Mouse (Mus musculus): ENCODE measurements around the gene Gulp1.

Gulp1 gene

DNA sequence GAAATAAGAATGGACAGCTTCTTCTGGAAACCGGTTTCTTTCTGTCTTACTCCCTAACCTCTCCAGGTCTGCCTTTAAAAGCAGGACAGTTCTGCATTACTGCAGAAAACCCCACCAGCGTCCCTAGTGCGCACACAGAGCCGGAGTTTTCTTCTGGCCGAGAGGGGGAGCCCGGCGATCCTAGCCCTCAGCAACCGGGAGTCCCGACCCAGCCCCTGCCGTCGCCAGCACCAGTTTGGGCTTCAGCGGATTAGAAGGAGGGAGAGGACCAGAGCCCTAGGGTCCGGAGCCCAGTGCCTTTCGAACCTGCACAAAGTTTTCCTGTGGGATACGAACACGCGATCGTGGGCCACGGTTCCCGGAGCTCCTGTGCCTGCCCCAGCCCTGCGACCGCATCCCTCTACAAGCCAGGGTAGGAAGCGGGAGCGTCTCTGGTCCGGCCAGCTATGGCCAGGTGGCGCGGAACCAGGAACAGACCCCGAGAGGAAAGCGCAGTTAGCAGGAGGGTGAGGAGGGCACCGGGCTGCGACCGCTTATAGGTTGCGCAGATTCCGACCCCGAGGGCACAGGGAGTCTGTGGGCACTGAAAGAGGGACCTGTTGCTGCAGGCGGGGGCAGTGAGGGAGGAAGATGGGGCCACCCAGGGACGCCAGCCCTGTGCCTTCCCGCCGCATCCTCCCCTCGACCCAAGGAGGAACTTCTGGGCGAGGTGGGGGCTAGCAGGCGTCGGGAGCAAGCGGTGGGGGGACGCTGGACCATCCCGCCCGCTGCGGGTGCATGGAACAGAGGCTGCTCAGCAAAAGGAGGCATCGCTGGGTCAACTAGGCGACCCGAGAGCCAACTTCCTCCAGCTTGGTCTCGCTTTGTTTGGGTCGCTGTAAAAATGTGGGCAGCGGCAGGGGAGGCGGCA, at the start of gene Gulp1:
Gene Gulp1, plus strand, starts transcription at position 51 of the 910 bp plus-strand sequence.
- in situ Hi-C loops (cut with MboI; ENCODE audit: unreplicated experiment in 2 of 2), result no loop called here

DNA sequence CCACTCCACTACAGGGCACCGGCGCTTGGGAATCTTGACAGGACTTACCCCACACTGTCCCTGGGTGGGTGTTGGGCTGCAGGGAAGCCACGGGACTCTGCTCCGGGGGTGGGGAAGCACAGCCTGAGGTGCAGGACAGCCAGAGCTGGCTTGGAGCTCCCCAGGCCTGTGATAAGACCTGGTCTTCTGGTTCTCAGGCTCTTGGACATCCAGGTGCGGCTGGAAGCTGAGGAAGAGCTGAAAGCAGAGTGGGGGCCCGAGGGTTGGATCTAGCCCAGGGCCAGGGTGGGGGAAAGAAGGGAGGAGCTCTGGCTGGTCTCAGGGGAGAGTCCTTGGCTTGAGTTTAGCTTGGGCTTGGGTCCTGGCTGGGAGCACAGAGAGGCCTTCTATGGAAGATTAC, 1.1 kb upstream of the Gulp1 start:
- in situ Hi-C loops (cut with MboI; ENCODE audit: unreplicated experiment in 2 of 2), result no loop called here

DNA sequence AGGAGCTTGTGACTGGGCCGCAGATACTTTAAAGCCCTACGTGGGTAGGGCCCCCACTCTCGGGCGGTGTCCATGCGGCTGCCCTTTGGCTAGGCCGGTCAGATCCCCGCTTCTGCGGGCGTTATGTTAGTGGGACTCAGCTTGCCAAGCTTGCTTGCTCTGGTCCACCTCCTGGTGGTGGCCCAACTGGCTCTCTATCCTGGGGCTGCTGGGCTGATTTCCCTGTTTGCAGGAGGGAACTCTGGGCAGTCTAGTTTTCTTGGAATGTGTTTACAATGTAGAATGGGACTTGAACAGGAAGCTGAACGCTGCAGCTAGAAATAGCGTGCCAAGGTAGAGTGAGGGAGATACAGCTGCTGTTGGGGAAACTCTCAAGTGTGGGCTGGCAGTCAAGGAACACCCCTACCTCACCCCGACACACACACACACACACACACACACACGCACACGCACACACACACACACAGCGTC, 1.1 kb downstream of the Gulp1 start:
- in situ Hi-C loops (cut with MboI; ENCODE audit: unreplicated experiment in 2 of 2), result no loop called here

DNA sequence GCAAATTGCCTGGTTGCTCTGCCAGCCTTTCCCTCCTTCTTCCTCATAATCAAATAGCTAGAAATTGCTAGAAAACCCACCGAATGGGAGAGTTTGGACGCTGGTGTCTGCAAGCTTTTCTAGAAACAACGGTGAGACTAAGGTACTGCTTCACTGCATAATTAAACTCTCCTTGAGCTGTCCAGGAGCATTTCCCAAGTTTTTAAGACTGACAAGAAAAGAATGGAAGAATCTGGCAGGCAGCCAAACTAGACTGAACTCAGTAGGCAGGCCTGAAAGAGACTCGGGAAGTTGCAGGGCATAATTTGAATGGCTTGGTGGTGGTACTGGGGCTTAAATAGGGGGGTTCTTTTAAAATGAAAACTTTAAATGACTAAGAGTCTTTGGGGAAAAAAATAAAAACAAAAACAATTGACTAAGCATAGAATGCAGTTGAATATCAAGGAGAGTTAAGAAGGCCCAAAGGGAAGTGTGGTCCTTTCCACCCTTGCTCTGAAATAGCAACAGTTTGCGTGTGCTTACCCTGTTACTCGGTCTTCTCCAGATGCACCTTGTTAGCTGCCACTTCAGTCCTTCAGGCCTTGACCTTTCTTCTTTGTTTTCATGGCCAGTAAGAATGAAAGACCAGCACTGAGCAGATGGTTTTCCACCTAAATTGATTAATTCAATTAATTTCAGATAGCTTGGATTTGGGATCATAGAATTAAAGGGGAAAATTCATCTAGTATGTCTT, 2.0 kb downstream of the Gulp1 start:
- in situ Hi-C loops (cut with MboI; ENCODE audit: unreplicated experiment in 2 of 2), result no loop called here

DNA sequence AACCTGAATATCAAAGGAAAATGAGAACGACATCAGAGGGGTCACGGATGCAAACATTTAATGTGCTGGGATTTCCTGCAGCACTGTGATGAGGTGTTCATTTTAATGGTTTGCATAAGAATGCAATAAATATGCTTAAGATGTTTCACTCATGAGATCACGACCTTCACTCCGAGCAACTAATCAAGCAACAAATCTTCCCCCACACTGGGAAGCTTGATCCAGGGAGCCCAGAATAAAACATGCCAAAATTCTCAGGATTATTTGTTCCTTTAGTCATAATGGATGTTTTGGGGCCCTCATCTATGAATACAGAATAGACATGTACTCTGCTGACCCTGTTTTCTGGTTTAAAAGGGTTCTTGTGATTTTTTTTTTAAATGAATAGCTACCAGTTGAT, 16.1 kb downstream of the Gulp1 start:
- in situ Hi-C loops (cut with MboI; ENCODE audit: unreplicated experiment in 2 of 2), result no loop called here

DNA sequence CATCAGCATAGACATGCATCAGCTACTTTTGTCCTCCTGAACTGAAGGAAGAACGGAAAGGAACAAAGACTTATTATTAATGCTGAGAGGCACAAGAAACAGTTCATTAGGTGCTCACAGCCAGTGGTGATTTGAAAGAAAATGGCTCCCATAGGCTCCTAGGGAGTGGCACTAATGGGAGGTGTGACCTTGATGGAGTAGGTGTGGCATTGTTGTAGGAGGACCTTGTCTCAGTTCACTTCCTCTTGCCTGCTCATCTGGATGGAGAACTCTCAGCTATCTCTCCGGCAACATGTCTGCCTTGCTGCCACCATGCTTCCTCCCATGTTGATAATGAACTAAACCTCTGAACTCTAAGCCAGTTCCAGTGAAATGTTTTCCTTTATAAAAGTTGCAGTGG, 17.0 kb downstream of the Gulp1 start:
- in situ Hi-C loops (cut with MboI; ENCODE audit: unreplicated experiment in 2 of 2), result no loop called here

DNA sequence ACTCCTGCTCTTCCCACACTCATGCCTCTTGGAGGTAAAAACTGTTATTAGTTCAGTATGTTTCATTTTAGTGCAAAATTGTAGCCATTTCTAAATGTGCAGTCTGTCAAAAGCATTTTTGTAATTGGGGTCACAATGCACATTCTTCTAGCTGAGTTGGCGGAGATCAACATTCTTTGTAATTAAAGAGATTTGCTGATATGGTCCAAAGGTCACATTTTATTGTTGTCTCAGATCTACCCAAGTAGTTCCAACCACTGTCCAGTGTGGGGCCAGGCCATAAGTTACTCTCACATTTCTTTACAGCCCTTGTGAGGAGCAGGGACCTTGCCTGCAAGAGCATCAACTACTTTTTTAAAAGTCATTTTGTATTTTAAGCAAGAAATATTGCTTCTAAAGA, 24.7 kb downstream of the Gulp1 start:
- in situ Hi-C loops (cut with MboI; ENCODE audit: unreplicated experiment in 2 of 2), result no loop called here

DNA sequence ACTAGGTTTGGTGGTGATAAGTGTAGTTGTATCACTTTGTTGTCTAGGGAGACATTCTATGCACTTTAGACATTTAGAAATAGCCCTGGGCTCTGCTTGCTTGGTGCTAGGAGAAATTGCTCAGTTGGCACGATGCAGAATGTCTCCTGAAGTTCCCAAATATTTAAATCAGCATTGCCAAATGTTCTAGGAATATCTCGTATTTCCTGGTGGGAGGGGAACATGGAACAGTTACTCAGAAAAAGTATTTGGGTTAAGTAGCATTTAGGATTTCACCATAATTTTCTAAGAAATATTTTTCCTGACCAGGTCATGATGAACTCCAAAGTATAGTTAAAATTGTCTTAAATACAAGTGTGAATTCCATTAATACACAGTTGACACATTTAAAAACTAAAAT, 25.3 kb downstream of the Gulp1 start:
- in situ Hi-C loops (cut with MboI; ENCODE audit: unreplicated experiment in 2 of 2), result no loop called here

DNA sequence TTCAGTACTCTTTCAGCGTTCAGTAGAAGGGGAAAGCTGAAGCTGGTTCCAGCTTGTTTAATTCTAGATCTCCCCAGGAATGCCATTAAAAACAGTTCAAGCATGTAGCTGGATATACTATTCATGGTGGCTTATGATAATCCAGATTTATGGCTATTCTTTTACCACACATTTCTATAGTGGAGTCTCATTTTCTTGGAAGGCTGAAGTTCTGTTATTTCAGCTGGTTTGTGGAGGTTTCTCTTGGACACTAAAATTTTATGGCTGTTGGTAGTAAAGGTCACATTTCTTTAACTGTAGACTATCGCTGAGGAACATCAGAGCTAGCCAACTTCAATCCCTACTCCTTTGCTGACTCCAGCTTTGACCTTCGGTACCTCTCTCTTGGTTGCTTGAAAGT, 29.1 kb downstream of the Gulp1 start:
- in situ Hi-C loops (cut with MboI; ENCODE audit: unreplicated experiment in 2 of 2), result no loop called here

DNA sequence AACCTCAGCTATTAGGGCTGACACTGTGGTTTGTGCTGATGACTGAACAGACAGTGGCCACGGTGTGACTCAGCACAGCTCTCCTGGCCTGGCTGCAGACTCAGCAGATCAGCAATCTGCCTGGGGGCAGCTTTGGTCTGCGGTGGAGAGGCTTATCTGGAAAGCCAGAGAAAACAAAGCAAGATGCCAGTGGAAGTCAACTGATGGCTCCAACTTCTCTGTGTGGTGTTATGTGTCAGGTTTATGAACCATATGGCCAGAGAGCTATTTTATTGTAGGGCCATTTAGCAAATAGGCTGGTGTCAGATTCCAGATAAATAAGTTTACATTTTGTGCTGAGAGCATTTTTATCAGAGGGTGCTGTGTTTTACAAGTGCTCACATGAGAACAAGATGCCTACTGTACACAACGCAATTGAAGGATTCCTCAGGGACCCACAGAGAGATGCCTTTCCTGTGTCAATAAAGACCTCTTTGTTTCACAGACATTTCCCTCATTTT, 33.6 kb downstream of the Gulp1 start:
- in situ Hi-C loops (cut with MboI; ENCODE audit: unreplicated experiment in 2 of 2), result no loop called here

DNA sequence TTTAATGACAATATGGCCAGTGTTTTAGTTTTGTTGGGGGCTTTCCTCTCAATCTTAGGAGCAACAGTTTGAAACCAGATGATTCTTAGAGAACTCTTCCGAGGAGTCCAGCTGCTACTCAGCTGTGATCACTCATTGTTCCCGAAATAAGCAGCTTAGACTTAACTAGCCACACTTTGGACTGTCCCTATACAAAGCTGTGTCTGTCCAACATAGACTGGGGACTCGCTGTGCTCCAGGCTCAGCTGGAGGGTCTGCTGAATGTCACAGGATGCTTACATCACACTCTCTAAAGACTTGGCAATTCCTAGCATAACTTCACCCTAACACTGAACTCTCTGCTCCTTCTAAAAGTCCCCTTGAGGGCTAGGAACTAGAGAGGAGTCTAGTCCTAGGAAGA, 40.4 kb downstream of the Gulp1 start:
- in situ Hi-C loops (cut with MboI; ENCODE audit: unreplicated experiment in 2 of 2), result no loop called here

DNA sequence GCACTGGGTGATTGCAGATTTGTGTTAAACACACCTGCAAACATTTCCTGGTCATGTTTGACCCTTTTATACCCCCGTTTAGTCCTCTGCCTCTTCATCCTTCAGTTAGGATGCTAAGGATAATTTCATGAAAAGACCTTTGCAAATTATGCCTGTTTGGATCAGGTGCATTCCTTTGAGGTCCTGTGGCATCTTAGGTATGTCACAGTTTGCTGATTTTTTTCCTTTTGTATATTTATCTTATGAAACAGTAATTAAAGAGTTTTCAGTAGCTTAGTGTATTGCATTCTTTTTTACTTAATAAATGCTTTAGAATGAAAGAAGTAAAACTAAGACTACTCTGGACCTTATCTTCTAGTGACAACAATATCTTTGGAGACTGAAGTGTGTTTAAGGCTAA, 41.8 kb downstream of the Gulp1 start:
- in situ Hi-C loops (cut with MboI; ENCODE audit: unreplicated experiment in 2 of 2), result no loop called here

DNA sequence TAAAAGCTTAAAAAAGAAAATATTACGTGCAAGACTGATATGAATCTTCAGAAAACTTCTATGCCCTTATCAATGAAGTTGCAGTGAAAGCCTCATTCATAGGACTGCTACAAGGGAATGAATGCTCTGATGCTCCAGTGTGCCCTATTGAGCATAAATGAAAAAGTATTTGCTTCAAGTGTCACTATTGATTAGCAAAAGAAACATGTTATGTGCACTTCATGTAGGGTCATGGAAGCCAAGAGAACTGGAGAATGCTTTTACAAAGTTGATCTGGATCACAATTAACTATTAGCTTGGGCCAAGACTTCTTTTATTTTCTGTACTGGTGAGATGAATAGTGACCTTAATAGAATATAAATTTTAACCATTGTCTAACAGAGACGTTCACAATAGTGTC, 47.0 kb downstream of the Gulp1 start:
- in situ Hi-C loops (cut with MboI; ENCODE audit: unreplicated experiment in 2 of 2), result no loop called here

DNA sequence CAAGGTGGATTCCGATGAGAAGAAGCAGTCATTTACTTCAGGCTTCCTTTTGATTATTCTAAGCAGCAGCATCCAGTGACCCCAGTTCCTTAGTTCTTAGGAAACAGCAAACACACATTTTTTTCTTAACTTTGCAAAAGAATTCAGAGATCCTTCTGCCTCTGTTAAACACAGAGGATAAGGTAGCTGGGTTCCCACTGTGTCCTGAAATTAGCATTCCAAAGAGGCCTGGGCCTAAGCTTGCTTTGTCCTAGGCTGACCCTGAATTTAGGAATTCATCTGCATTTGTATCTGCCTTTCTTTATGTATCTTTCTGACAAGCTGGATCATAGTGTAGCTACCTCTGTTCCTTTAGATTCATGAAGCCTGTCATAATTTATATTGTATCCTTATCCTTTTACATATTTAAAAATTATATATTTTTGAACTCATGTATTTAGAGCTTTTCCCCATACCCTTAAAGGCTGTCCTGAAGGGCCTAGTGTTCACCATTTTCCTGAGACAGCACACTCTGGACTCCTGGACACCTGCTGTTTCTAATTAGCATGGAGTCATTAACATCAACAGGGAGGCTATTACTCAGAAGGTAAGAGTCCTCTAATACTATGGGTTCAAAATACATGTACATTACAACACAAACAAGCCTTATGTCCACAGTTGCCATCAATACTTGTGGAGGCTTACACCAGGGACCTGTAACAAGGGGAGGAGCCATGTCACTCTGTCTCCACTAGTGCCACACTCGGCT, 62.2 kb downstream of the Gulp1 start:
- in situ Hi-C loops (cut with MboI; ENCODE audit: unreplicated experiment in 2 of 2), result no loop called here

DNA sequence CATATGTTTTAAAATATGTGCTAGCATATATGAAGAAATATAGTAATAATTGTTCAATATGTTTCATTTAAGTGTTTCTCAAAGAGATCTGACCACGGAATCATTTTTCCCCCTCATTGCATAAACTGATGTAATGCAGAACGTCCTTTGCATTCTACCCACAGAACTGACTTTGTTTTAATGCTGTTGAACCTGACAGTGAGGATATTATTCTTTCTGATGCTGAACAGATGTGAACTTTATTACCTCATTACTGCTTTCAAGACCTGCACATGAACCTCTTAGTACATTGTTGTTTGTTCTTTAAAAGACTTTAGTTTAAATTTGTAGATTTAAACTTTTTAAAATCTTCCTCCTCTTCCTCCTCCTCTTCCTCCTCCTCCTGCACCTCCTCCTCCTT, 67.4 kb downstream of the Gulp1 start:
- in situ Hi-C loops (cut with MboI; ENCODE audit: unreplicated experiment in 2 of 2), result no loop called here

DNA sequence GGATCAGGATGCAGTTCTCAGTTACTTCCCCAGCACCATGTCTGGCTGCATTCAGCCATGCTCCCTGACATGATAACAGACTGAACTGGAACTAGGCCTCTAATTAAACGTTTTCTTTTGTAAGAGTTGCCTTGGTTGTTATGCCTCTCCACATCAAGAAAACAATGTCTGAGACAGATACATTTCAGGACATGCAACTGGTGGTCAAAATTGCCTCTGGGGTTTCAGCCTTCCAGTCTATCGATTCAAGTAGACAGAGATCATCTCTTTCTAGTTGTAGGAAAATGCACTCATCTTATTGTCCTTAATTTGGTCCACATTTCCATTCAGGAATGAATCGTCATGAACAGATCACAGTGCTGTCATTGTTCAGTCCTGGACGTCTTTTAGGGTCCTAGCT, 83.2 kb downstream of the Gulp1 start:
- in situ Hi-C loops (cut with MboI; ENCODE audit: unreplicated experiment in 2 of 2), result no loop called here

DNA sequence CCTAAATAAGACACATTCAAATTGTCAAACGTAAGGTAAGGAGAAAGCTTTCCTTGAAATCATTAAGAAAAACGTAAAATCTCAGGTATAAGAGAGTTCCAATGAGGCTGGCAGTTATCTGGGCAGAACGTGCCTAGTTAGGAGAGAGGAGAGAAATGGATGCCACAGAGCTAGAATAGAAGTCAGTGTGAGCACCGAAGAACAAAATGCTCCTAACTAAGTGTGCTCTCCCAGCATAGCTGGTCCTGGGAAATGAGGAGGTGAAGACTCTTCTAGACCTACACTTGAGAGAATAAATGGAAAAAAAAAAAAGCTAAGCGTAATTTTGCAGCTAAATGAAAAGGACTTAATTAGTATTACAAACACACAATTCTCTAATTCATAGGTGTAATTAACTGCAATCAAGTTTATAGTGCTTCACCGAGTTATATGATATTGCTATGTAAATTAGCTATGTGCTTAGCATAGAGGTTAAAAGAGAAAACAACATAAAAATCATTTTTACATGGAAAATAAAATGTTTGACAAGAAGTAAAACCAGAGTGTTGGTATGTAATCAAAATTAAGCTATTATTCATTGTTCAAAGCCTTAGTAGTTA, 94.5 kb downstream of the Gulp1 start:
- in situ Hi-C loops (cut with MboI; ENCODE audit: unreplicated experiment in 2 of 2), result no loop called here

DNA sequence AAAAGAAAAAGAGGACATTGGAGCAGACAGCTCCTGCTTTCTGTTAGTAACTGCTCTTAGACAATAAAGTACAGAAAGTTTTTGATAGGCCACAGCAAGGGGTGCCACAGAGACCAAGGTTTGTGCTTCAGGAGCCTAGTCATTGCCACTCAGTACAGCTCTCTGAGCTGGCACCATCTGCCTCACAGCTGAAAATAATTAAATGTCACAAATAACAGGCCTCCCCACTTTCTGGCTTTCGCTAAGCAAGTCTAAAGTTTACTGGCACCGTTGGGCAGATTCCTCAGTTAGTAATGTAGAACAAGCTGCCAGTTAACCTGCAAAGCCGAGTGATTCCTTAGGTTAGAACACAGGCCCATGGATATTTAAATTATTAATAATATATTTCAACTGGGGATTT, 127.7 kb downstream of the Gulp1 start:
- in situ Hi-C loops (cut with MboI; ENCODE audit: unreplicated experiment in 2 of 2), result no loop called here

DNA sequence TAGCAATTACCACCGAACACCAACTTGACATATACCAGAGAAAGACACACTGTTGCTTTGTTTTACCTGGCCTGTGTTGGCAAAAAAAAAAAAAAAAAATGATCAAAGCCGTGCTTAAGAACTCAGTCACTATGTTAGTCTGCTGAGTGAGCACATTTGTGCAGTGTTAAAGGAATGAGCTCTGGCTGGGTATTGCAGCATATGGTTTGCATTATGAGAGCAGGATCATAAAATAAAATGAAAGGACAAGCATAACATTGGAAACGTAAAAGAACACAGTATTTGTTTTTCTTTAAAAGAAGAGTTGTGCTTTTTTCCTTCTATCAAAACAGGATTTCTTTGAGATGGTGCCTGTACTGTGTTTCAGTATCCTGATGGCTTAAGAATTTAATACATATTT, 128.1 kb downstream of the Gulp1 start:
- in situ Hi-C loops (cut with MboI; ENCODE audit: unreplicated experiment in 2 of 2), result no loop called here

DNA sequence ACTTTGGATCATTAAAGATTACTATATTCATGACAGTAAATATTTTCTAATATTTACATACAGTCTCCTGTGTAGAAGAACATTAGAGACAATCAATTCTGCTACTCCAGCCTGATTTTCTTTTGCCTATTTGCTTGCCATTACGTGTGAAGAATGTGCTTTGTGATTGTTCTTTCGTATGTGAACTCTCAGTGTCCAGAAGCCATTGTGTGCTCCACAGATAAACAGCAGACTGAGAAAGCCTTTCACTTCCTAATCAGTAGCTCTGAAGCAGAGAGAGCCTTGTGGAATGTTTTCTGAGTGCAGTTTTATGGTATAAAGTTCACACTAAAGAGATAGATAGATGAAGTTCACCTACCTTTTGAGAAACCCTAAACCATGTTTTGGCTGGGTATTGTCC, 131.2 kb downstream of the Gulp1 start:
- in situ Hi-C loops (cut with MboI; ENCODE audit: unreplicated experiment in 2 of 2), result no loop called here

DNA sequence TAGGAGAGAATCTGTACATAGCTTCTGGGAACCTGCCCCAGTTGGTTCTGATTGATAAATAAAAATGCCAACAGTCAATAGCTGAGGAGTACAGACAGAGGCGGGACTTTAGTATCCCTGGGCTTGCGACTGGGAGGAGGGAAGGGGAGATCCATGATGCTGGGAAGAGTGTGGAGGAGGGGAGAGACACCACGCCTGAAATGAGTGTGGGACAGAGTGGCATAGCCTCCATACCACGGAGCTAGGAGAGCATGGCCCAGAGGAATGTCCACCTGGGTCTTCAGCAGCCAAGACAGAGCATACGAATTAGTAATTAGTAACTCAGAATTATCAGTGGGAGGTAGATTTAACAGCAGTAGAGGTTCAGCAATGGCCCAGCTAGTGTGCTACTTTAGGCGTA, 132.4 kb downstream of the Gulp1 start:
- in situ Hi-C loops (cut with MboI; ENCODE audit: unreplicated experiment in 2 of 2), result no loop called here

Measured in v-Abl transformed pro-B cells (cell line).